Mouse (Mus musculus): ENCODE measurements around the gene Ago1. TPM values are rescaled to one million over a fixed set of nuclear protein-coding genes. Genes with fewer than 3 reads are reported as not detected.
A peak's percentile ranks its signal among the peaks of the same experiment; 100 is the strongest.

Ago1 gene
- polyA plus RNA-seq, 1 experiment from 2014 or later, result 5.4 TPM

DNA sequence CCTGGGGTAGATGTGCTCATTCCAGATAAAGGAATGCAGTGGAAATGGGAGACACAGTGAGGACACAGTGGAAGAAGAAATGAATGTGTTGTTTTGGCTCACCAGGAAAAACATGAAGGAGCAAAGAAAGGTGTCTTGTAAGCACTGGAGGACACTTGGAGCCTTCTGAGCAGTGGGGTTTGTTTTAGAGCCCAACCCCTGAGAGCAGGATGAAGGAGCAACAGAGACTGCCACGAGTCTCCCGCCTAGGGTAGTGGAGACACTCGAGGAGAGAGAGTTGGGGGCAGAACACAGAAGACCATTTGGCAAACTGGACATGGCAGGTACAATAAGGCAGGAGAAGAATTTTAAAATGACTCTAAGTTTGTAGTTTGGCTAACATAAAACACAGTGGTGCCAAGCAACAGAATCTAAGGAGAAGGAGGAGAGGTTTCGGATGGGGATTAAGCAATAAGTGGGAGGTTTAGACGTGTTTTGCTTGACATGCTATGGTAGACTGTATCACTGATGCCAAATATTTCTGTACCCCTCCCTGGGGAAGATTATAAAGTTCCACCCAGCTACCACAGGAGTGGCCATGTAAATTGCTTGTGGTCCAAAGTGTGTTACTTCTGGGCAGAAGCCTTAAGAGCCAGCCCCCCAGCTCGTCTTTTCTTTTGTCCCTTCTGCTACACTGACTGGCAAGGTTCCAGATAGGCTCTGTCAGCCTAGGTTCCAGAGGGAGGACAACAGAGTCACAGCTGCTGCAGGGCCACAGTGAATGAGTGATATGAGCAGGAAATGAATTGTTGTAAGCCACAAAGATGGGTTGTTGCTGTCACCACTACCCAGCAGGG is 34.0 kb upstream of the Ago1 start:
- H3K27ac ChIP-seq (ENCODE audit: low read length), result no peak overlapping the region; the same call in 1 of the 2 replicates
- H3K9ac ChIP-seq (replicated peaks; ENCODE audit: low read depth), result no peak overlapping the region
- ATAC-seq (peak; percentile 82), DNase-seq (ENCODE audit: low spot score) (peak; percentile 86)
- H3K9me3 ChIP-seq (ENCODE audit: low read length), result no peaks in the 10 kb centered on the region
- no peak overlapping the region for H3K4me3 ChIP-seq (ENCODE audit: low read depth, low read length)
- H3K36me3 ChIP-seq (ENCODE audit: insufficient read depth, low read length), result peaks cover 4% of the 10 kb centered on the region; the same call in 1 of the 2 replicates
- H3K4me2 ChIP-seq (replicated peaks; ENCODE audit: low read depth, low read length), result no peak overlapping the region
- TF ChIP-seq CTCF (IDR thresholded peaks at IDR 0.05) (no peak), EP300 (IDR thresholded peaks at IDR 0.05) (no peak)
- no peaks in the 10 kb centered on the region for H3K27me3 ChIP-seq (replicated peaks; ENCODE audit: insufficient read depth, low read length)
- 38% methylated on average over 6 of the region's 6 CpGs for WGBS
- H3K4me1 ChIP-seq (ENCODE audit: insufficient read depth, low read depth, low read length), result no peaks in the 10 kb centered on the region

DNA sequence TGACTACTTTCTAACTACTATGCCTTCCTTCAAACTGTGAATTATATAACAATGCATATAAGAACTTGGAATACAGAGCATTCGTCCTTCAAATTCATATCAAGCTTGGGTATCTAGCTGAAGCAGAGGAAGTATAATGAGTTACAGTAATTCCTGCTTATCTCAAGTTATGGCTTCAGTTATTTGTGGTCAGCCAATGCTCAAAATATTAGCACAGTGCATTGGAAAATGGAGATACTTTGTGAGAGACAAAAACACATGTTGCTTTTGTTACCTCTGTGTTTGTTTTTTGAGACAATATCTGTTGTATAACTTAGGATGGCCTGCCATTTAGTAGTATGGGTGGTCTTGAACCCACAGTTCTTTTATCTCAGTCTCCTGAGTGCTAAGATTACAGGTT is 30.2 kb upstream of the Ago1 start:
- no peak overlapping the region for H3K4me2 ChIP-seq (replicated peaks; ENCODE audit: low read depth, low read length)
- no peak overlapping the region for H3K9ac ChIP-seq (replicated peaks; ENCODE audit: low read depth)
- no peaks in the 10 kb centered on the region for H3K4me1 ChIP-seq (ENCODE audit: insufficient read depth, low read depth, low read length)
- H3K27me3 ChIP-seq (replicated peaks; ENCODE audit: insufficient read depth, low read length), result no peaks in the 10 kb centered on the region
- no peak overlapping the region for H3K4me3 ChIP-seq (ENCODE audit: low read depth, low read length)
- no peak overlapping the region for H3K27ac ChIP-seq (ENCODE audit: low read length)
- no peak for DNase-seq (ENCODE audit: low spot score)
- H3K36me3 ChIP-seq (ENCODE audit: insufficient read depth, low read length), result peaks cover 5% of the 10 kb centered on the region; the same call in 1 of the 2 replicates
- no peak for ATAC-seq
- 76% methylated on average over 1 of the region's 1 CpGs for WGBS
- TF ChIP-seq EP300 (IDR thresholded peaks at IDR 0.05), result no peak
- TF ChIP-seq CTCF (IDR thresholded peaks at IDR 0.05), result no peak
- H3K9me3 ChIP-seq (ENCODE audit: low read length), result no peaks in the 10 kb centered on the region

DNA sequence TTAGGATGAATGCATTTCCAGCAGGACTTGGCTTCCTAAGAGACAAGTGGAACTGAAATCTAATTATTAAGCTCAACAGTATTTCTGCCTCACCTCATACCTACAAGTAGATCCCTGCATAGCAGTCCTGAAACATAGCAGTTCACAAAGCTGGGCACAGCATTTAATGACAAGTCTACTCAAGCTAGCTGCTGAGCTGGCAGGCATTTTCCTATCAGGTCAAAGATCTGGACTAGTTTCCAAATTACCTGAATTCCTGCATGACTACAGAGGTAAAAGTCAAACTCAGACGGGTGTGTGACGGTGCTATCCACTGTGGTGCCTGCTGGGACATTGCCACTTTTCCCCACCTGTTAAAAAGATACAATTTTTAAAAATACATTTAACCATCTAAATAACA is 28.6 kb upstream of the Ago1 start:
- no peak for DNase-seq (ENCODE audit: low spot score)
- Histone ChIP-seq H3K4me1 (ENCODE audit: insufficient read depth, low read depth, low read length) (no peaks in the 10 kb centered on the region), H3K9ac (replicated peaks; ENCODE audit: low read depth) (no peak overlapping the region), H3K27ac (ENCODE audit: low read length) (no peak overlapping the region), H3K4me3 (ENCODE audit: low read depth, low read length) (no peak overlapping the region), H3K27me3 (replicated peaks; ENCODE audit: insufficient read depth, low read length) (no peaks in the 10 kb centered on the region), H3K9me3 (ENCODE audit: low read length) (no peaks in the 10 kb centered on the region), H3K4me2 (replicated peaks; ENCODE audit: low read depth, low read length) (no peak overlapping the region), H3K36me3 (ENCODE audit: insufficient read depth, low read length) (peaks cover 5% of the 10 kb centered on the region; the same call in 1 of the 2 replicates)
- TF ChIP-seq EP300 (IDR thresholded peaks at IDR 0.05) (no peak), CTCF (IDR thresholded peaks at IDR 0.05) (no peak)
- 73% methylated on average over 2 of the region's 2 CpGs for WGBS
- no peak for ATAC-seq

DNA sequence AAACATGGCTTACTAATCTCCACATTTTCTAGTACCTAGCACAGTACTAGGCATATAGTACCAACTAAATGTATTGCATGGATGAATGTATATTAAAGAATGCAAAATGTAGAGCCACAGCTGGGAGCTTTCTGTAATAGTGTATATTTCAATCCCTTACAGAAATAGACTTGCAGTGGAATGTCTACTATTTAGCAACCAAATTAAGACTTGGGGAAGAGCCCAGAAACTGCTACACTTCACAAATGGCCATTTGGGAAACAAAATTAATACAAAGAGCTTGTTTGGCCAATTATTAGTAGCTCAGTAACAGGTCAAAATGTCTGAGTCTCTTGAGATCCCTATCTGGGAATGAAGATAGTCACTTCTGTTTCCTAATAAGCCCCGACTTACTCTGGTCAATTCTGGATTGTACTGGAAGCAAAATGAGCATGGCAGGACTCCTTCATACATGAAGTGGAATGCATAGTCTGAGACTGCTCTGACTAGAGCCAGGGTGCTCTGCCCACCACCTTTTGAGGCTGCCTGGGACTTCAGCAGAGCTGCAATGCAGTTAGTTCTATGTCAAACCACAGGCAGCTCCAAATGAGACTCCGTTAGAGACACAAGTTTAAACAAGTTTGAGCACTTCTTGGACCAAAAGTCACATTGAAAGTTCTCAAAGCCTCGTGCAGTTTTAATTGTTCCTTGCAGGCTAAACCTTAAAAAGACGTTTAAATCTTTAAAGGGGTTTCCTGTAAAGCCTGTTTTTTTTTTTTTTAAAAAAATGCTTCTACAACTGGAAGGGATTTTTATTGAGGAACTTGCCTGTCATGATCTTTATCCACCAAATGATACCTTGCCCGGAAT is 27.8 kb upstream of the Ago1 start:
- peaks cover 5% of the 10 kb centered on the region; the same call in 1 of the 2 replicates for H3K36me3 ChIP-seq (ENCODE audit: insufficient read depth, low read length)
- no peak overlapping the region for H3K9ac ChIP-seq (replicated peaks; ENCODE audit: low read depth)
- no peak for TF ChIP-seq CTCF (IDR thresholded peaks at IDR 0.05)
- peak; percentile 65 for TF ChIP-seq EP300 (IDR thresholded peaks at IDR 0.05)
- WGBS, result 48% methylated on average over 5 of the region's 5 CpGs
- ATAC-seq (peak; percentile 78), DNase-seq (ENCODE audit: low spot score) (peak; percentile 84)
- H3K27me3 ChIP-seq (replicated peaks; ENCODE audit: insufficient read depth, low read length), result no peaks in the 10 kb centered on the region
- H3K4me2 ChIP-seq (replicated peaks; ENCODE audit: low read depth, low read length), result no peak overlapping the region
- H3K4me1 ChIP-seq (ENCODE audit: insufficient read depth, low read depth, low read length), result no peaks in the 10 kb centered on the region
- no peak overlapping the region for H3K4me3 ChIP-seq (ENCODE audit: low read depth, low read length)
- H3K9me3 ChIP-seq (ENCODE audit: low read length), result no peaks in the 10 kb centered on the region
- H3K27ac ChIP-seq (ENCODE audit: low read length), result no peak overlapping the region

DNA sequence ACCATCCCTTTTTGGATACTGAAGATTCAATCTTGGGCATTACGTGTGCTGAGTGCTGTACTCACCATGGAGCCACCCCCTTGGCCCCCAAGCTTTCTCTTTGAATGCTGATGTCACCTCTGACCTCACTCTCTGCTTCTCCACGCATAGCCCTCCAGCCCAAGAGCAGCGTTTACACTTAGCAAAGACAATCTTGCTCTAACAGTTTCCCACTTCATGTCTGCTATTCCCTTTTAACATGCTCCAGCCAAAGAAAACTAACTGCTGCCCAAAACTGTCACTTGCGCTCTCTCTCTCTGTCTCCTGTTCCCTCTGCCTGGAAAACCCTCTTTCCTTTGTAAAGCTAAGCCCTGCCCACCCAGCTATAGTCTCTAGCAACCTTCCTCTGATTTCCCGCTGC is 27.1 kb upstream of the Ago1 start:
- H3K4me3 ChIP-seq (ENCODE audit: low read depth, low read length), result no peak overlapping the region
- TF ChIP-seq CTCF (IDR thresholded peaks at IDR 0.05) (no peak), EP300 (IDR thresholded peaks at IDR 0.05) (no peak)
- peaks cover 5% of the 10 kb centered on the region; the same call in 1 of the 2 replicates for H3K36me3 ChIP-seq (ENCODE audit: insufficient read depth, low read length)
- no peak overlapping the region for H3K9ac ChIP-seq (replicated peaks; ENCODE audit: low read depth)
- peak overlapping the region; percentile 54 for H3K27ac ChIP-seq (ENCODE audit: low read length)
- H3K9me3 ChIP-seq (ENCODE audit: low read length), result no peaks in the 10 kb centered on the region
- WGBS, result 37% methylated on average over 5 of the region's 5 CpGs
- ATAC-seq (peak; percentile 37), DNase-seq (ENCODE audit: low spot score) (peak; percentile 42)
- no peaks in the 10 kb centered on the region for H3K27me3 ChIP-seq (replicated peaks; ENCODE audit: insufficient read depth, low read length)
- no peak overlapping the region for H3K4me2 ChIP-seq (replicated peaks; ENCODE audit: low read depth, low read length)
- H3K4me1 ChIP-seq (ENCODE audit: insufficient read depth, low read depth, low read length), result no peaks in the 10 kb centered on the region

DNA sequence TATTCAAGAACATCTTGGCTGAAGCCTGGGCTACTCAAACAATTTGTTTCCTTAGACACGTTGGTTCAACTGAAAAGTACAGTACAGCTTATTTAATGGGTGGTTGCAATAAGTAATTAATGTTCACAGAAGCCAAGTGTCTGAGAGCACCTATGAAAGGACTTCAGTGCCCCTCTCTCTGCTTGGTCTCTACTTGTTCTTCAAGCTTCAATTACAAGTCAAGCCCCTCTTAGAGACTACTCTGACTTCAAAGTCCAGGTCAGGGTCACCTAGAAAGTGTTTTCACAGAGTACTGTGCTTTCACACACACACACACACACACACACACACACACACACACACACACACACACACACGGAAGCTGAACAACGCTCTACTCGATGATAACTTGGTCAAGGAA is 25.0 kb upstream of the Ago1 start:
- DNase-seq (ENCODE audit: low spot score) (peak; percentile 54), ATAC-seq (peak; percentile 68)
- TF ChIP-seq EP300 (IDR thresholded peaks at IDR 0.05) (no peak), CTCF (IDR thresholded peaks at IDR 0.05) (no peak)
- H3K4me2 ChIP-seq (replicated peaks; ENCODE audit: low read depth, low read length), result no peak overlapping the region
- 49% methylated on average over 4 of the region's 4 CpGs for WGBS
- no peaks in the 10 kb centered on the region for H3K4me1 ChIP-seq (ENCODE audit: insufficient read depth, low read depth, low read length)
- H3K36me3 ChIP-seq (ENCODE audit: insufficient read depth, low read length), result peaks cover 5% of the 10 kb centered on the region; the same call in 1 of the 2 replicates
- H3K4me3 ChIP-seq (ENCODE audit: low read depth, low read length), result no peak overlapping the region
- H3K9ac ChIP-seq (replicated peaks; ENCODE audit: low read depth), result no peak overlapping the region
- no peaks in the 10 kb centered on the region for H3K27me3 ChIP-seq (replicated peaks; ENCODE audit: insufficient read depth, low read length)
- no peaks in the 10 kb centered on the region for H3K9me3 ChIP-seq (ENCODE audit: low read length)
- H3K27ac ChIP-seq (ENCODE audit: low read length), result no peak overlapping the region

Data from lung, postnatal 0 days (tissue).